Mouse (Mus musculus) macrophage (primary cell): ENCODE measurements around the gene Dctd. TPM values are rescaled to one million over a fixed set of nuclear protein-coding genes. Genes with fewer than 3 reads are reported as not detected.
A peak's percentile ranks its signal among the peaks of the same experiment; 100 is the strongest.

Experiments
- H3K27ac ChIP-seq: fragments of 350-480 bp; formaldehyde crosslinking; 2 replicates; pipeline ENCODE4 v1.9.0; 2021
- H3K36me3 ChIP-seq: fragments of 350-480 bp; formaldehyde crosslinking; 2 replicates; pipeline ENCODE4 v1.9.0; 2021; ENCODE audit errors: inconsistent target
- H3K4me3 ChIP-seq: fragments of 350-480 bp; formaldehyde crosslinking; 2 replicates; pipeline ENCODE4 v1.9.0; 2021; ENCODE audit errors: inconsistent target
- H3K79me2 ChIP-seq: fragments of 350-480 bp; formaldehyde crosslinking; 2 replicates; pipeline ENCODE4 v1.9.0; 2021; ENCODE audit errors: inconsistent target
- WGBS: methylation state at CpG from one replicate; pipeline ENCODE4 v1.1.7; 2026; ENCODE audit warnings: inconsistent platforms; ENCODE audit not compliant: missing documents; 5-methylcytosine and 5-hydroxymethylcytosine counted together
- polyA plus RNA-seq: library from polyadenylated mRNA; stranded (reverse); fragments of 250-400 nt; gene quantifications from 3 replicates; pipeline ENCODE4 v1.2.4, GENCODE M21; 2018; ENCODE audit warnings: inconsistent platforms
- total RNA-seq, 78 experiments: library from RNA; depleted of rRNA; stranded (reverse); fragments of 250-400 nt; gene quantifications; 1 replicate in 9 of 78; 2 replicates in 24 of 78; 3 replicates in 43 of 78; 4 replicates in 2 of 78; pipeline ENCODE4 v1.2.4; 2018; ENCODE audit warnings: inconsistent platforms in 56 of 78

Gene Dctd
- 1 to 10 TPM in 17 of 26 experiments, under 1 TPM in 4, not detected in 5; 0.67 to 5.3 (median 2.7) TPM for total RNA-seq (2018; cell fraction: chromatin; rRNA removed)
- 1 to 10 TPM in 10 of 26 experiments, under 1 TPM in 16; 0.36 to 1.5 (median 0.85) TPM for total RNA-seq (2018; cell fraction: cytosol; rRNA removed)
- 10 to 100 TPM in 1 of 26 experiments, 1 to 10 TPM in 14, under 1 TPM in 6, not detected in 5; 0.29 to 15.6 (median 1.8) TPM for total RNA-seq (2018; cell fraction: nucleus; rRNA removed)
- 0.43 to 9.0 TPM (median 1.2 TPM) in 3 replicates for polyA plus RNA-seq

DNA sequence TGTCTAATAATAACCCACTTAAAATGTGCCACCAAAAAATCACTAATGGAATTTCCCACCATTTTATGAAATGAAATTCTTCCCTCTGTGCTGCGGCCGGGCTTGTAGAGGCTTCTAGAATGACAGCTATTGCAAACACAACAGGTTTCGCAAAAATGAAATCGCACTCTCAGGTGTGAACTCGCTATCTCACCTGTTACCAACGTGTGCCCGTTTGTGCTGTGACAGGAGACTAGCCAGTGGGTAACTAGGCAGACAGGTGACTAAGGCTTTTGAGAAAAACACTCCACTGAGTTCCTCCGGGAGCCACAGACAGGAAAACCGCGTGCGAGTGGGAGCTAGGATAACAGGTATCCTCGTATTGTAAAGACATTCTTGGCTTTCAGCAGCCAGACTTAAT, at the start of gene Dctd:
Dctd (plus strand) TSS at position 301 of the 400 bp plus-strand sequence.
- Histone ChIP-seq H3K36me3 (no peaks in the 10 kb centered on the region), H3K4me3 (no peak within 1 kb of the TSS), H3K79me2 (no peaks in the 10 kb centered on the region), H3K27ac (no peak within 1 kb of the TSS)
- 73% methylated on average over 12 of the region's 12 CpGs for WGBS

- no peaks in the 10 kb centered on the region for H3K36me3 ChIP-seq
- H3K79me2 ChIP-seq = no peaks in the 10 kb centered on the region
- WGBS = 94% methylated on average over 5 of the region's 5 CpGs
- H3K4me3 ChIP-seq = no peak overlapping the region
- H3K27ac ChIP-seq = no peak overlapping the region
Measured at GRCm38 (mm10) chr8:48053611-48054010, 45.3 kb upstream of the Dctd start.

DNA sequence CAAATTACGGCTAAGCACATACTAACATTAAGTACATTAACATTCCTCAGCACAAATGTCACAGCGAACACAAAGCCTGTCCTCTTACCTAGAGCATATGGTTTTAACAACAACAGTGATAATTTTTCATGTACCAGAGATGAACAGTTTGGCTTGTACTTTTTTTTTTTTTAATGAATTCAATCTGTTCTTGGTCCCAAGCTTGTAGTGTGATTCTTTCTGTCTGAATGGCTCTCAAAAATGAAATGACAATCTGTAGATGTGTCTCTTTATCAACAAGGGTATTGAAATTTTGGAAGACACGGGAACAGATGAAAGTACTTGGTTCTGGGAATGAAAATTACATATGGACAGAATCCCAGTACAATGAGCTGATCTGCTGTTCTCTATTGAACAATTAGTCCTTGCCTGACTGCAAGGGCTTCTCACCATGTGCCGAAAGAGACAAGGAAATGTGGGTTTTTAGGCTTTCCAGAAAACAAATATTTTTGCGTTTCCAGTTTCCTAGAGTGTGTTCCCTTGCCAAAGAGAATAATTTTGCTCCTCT, 35.3 kb upstream of the Dctd start:
- H3K4me3 ChIP-seq = no peak overlapping the region
- no peaks in the 10 kb centered on the region for H3K36me3 ChIP-seq
- no peak overlapping the region for H3K27ac ChIP-seq
- H3K79me2 ChIP-seq = no peaks in the 10 kb centered on the region
- 92% methylated on average over 5 of the region's 5 CpGs for WGBS

DNA sequence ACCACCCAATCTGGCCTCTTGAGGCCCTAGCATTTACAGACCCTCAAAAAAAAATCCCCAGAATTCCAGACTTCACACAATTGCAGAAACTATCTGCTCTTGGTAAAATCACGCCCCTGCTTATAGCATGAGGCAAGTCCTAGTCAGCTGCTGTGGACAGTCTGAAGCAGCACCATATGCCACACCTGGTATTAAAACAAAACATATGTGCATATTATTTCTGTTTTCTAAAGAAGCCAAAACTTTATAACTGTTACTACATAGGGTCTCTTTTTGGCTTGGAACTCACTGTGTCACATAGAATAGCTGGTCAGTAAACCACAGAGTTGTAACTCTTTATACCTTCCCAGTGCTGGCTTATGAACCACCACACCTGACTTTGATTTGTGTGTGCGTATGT, 24.7 kb upstream of the Dctd start:
- no peaks in the 10 kb centered on the region for H3K79me2 ChIP-seq
- WGBS = 96% methylated on average over 2 of the region's 2 CpGs

DNA sequence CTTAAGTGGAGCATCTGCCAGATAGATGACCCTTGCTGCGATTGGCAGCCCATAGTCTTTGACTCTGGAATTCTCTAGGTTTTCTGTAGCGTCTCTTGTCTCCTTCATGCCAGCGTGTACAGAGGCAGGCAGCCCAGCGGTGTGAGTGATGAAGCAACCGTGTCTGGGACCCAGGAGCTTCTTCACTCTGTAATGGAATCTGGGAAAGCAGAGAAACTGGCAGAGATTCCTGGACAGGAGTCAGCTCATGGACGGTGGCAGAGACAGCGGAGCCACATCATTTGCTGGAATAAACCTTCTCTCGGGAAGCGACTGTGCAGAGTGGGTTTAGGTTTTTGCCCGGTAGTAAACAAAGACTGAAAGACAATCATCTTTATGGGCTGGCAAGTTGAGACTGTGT, 16.5 kb upstream of the Dctd start:
- Histone ChIP-seq H3K79me2 (no peaks in the 10 kb centered on the region), H3K4me3 (no peak overlapping the region), H3K27ac (no peak overlapping the region), H3K36me3 (no peaks in the 10 kb centered on the region)
- WGBS = 91% methylated on average over 10 of the region's 10 CpGs

More for the DNA sequence above, 24.7 kb upstream of the Dctd start:
- Histone ChIP-seq H3K27ac (no peak overlapping the region), H3K4me3 (no peak overlapping the region), H3K36me3 (no peaks in the 10 kb centered on the region)

- WGBS = 87% methylated on average over 8 of the region's 8 CpGs
- Histone ChIP-seq H3K4me3 (no peak overlapping the region), H3K79me2 (no peaks in the 10 kb centered on the region), H3K36me3 (no peaks in the 10 kb centered on the region), H3K27ac (no peak overlapping the region)
Measured at GRCm38 (mm10) chr8:48090661-48091060, 8.2 kb upstream of the Dctd start.

- Histone ChIP-seq H3K27ac (no peak overlapping the region), H3K4me3 (no peak overlapping the region)
- WGBS = 90% methylated on average over 5 of the region's 5 CpGs
Measured at GRCm38 (mm10) chr8:48095378-48095777, 3.5 kb upstream of the Dctd start.

GRCm38 (mm10) chr8:48097131-48097794, 1.6 kb upstream of the Dctd start:
- 23% methylated on average over 21 of the region's 21 CpGs for WGBS
- Histone ChIP-seq H3K36me3 (no peaks in the 10 kb centered on the region), H3K27ac (no peak overlapping the region), H3K79me2 (no peaks in the 10 kb centered on the region), H3K4me3 (no peak overlapping the region)

More at GRCm38 (mm10) chr8:48095378-48095777, 3.5 kb upstream of the Dctd start:
- no peaks in the 10 kb centered on the region for H3K36me3 ChIP-seq
- no peaks in the 10 kb centered on the region for H3K79me2 ChIP-seq

DNA sequence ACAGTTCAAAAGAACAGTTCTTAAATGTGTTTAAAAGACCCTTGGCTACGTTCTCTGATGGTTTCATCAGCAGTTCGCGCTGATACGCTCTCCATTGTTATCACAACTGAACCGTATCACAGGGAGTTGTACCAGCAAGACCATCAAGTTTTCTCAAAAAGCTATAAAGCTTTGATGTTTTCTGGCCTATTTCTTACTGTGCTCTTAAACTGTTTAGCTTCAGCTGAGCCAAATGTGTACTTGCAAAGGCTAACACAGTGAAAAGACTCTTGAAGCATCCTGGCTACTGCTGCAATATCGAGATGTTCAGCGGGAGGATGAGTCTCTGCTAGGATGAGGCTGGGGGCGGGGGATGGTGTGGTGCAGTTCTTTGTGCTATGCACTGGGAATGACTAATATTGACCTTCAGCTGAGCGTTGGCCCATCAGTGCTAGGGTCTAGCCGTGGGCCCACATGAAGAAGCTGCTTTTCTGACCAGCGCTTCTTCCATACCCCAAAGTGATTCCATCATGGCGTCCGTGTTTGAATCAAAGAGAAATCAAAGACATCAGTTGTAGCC, 732 bp upstream of the Dctd start:
- Histone ChIP-seq H3K4me3 (no peak overlapping the region), H3K79me2 (no peaks in the 10 kb centered on the region)
- 94% methylated on average over 13 of the region's 13 CpGs for WGBS

DNA sequence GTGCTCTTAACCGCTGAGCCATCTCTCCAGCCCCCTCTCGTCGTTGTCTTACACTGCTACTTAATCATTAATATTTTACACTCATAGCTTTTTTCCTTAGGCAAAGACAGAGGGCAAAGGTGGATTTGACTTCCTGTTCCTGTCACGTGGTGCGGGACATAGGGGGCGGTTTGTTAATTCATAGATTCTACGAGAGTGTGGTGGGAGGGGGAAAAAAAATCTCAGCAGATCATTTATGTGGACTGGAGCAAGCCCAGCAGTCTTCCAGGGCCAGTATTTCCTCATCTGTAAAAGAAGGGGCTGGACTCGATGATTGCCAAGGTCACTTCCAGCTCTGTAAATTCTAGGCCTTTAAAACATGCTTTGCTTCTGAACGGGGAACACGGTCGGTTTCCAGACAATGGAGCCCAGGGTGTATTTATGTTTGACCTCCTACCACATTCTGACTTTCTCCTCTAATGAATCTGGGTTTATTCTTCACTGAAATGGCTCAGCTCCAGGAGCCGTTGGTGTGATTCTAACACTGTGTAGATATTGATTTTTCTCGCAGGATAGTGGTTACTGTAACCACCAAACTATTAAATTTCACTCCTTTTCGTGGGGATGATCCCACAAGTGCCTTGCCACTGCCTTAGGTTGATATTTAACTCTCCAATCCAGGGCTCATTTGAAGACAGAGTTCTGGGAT, 1.4 kb downstream of the Dctd start:
- WGBS = 86% methylated on average over 14 of the region's 14 CpGs
- H3K4me3 ChIP-seq = no peak overlapping the region
- H3K27ac ChIP-seq = no peak overlapping the region
- no peaks in the 10 kb centered on the region for H3K79me2 ChIP-seq
- no peaks in the 10 kb centered on the region for H3K36me3 ChIP-seq

More for the DNA sequence above, 732 bp upstream of the Dctd start:
- no peaks in the 10 kb centered on the region for H3K36me3 ChIP-seq
- no peak overlapping the region for H3K27ac ChIP-seq

DNA sequence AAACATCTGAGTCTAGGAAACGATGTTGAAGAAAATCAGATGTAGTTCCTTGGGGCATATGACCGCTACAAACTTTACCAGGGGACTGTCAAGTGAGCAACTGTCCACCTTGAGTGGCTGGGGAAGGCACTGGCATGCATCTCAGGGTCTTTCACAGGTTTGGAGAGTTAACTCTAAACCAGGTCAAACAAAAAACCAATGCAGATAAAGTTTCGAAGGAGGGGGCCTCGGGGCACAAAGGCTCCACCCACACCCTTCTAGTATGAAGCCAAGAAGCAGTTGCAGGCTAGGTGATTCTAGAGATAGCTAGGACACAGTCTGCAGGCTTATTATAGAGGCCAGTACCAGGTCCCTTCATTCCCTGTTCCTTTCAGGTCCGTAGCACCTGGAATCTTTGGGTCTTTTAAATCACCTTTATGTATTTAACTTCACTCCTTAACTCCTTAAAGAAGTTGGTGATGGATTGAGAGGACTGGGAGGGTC, 10.5 kb downstream of the Dctd start:
- H3K4me3 ChIP-seq = peak overlapping the region; percentile 37
- 40% methylated on average over 5 of the region's 5 CpGs for WGBS
- H3K27ac ChIP-seq = no peak overlapping the region
- no peaks in the 10 kb centered on the region for H3K79me2 ChIP-seq
- H3K36me3 ChIP-seq = no peaks in the 10 kb centered on the region

DNA sequence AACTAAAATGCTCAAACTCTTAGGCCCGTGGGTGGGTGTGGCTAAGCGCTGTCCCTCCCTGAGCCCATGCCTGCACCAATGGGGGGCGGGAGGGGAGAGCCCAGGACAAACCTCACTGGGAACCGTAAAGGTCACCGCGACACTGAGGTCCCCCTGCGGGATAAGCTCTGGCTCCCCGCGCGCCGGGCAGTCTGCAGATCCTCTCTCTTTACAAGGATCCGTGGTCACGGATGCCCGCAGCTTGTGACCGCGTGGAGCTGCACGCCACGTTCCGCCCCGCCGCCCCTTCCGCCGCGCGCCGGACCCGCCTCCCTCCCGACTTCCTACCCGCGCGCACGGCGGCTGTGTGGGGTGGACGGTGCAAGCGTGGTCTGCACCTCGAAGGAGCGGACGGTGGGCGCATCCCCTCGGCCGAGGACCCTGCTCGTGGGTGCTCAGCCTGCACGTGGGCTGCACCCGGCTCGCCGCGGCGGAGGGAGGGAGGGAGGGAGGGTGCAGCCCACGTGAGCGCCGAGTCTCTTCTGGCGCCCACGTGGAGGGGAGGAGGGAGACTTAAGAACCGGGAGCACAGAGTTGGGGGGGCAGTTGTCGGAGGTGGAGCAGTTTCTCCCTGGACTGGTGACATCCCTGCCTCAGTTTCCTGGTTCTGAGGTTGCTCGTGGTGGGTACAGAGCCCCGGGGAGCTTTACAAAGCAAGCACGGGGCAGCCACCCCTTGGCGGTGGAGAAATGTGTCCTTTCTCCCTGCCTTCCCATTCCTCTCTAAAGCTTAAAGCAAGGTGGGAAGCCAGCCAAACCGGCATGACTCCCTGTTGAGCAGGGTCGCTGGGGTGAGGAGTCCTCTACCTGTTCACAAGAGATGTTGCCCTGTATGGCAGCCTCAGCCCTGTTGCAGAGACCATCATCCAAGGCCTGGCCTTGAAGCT, 11.2 kb downstream of the Dctd start:
- peak overlapping the region; percentile 37 for H3K4me3 ChIP-seq
- 2% methylated on average over 52 of the region's 61 CpGs for WGBS
- no peak overlapping the region for H3K27ac ChIP-seq

DNA sequence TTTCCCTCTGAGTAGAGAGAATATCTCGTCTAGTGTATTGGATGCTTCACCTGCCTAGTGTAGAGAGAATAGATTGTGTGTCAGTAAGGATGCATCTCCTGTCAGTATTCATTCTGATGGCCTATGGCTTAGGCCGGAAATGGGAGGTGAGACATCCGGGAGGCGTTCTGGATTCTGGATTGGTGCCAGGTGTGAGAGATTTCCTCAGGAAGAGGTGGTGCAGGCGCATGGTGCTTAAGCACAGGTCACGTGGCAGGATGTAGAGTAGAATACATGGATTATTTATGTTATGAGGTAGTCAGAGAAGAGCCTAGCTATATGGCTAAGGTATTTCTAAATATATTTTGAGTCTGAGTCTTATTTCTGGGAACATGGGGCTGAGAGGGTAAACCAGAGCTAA, 15.7 kb downstream of the Dctd start:
- no peak overlapping the region for H3K4me3 ChIP-seq
- H3K79me2 ChIP-seq = no peaks in the 10 kb centered on the region
- no peaks in the 10 kb centered on the region for H3K36me3 ChIP-seq
- H3K27ac ChIP-seq = no peak overlapping the region
- WGBS = 93% methylated on average over 6 of the region's 6 CpGs

More for the DNA sequence above, 11.2 kb downstream of the Dctd start:
- Histone ChIP-seq H3K36me3 (no peaks in the 10 kb centered on the region), H3K79me2 (no peaks in the 10 kb centered on the region)

- Histone ChIP-seq H3K36me3 (no peaks in the 10 kb centered on the region), H3K4me3 (no peak overlapping the region), H3K27ac (no peak overlapping the region), H3K79me2 (no peaks in the 10 kb centered on the region)
- WGBS = 71% methylated on average over 1 of the region's 1 CpGs
Measured at GRCm38 (mm10) chr8:48122991-48123390, 24.1 kb downstream of the Dctd start.
